Mouse (Mus musculus): Measurements from ENCODE around the gene Mybpc2. TPM values are rescaled to one million over a fixed set of nuclear protein-coding genes. Genes with fewer than 3 reads are reported as not detected.
A peak's percentile ranks its signal among the peaks of the same experiment; 100 is the strongest.

The Mybpc2 gene
- polyA plus RNA-seq, 1 experiment from 2014 or later: 0.13 TPM

DNA sequence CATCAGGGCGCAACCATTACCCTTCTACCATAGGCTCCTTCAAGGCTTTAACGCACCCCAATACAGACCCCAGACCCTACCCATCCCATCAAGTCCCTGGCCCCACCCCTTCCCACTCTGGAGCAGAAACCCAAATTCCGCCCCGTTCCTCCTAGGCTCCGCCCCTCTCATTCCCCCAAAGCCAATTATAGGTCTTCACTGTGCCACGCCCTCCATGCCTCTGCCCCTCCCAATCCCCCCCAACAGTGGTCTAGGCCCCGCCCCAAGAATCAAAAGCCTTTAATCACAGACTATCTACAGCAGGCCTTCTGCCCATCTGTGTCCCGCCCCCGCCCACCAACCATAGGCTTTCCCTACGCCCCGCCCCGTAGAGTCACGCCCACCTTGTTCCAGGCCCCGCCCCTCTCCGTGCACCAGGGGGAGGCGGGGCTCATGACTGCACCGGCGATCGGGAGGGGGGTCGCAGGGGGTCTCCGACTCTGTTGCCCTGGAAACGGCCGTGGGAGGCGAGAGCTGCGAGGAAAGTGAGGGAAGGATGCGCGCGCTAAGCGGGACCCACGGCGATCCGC lies 28.8 kb upstream of the Mybpc2 start:
- TF ChIP-seq CTCF (IDR thresholded peaks at IDR 0.05; ENCODE audit: low read depth): no peak
- under 1% methylated on average over 32 of the region's 32 CpGs for WGBS
- H3K4me1 ChIP-seq (replicated peaks; ENCODE audit: control insufficient read depth, insufficient read depth, low read length): no peaks in the 10 kb centered on the region
- peak overlapping the region; percentile 95 for H3K27ac ChIP-seq (ENCODE audit: low read depth, low read length)
- peak overlapping the region; percentile 56 for H3K9ac ChIP-seq (ENCODE audit: low read depth, low read length)
- no peaks in the 10 kb centered on the region for H3K9me3 ChIP-seq (ENCODE audit: control insufficient read depth)
- H3K27me3 ChIP-seq (replicated peaks; ENCODE audit: control insufficient read depth, insufficient read depth, low read length): no peaks in the 10 kb centered on the region
- H3K4me3 ChIP-seq (ENCODE audit: low read depth, low read length): peak overlapping the region; percentile 61
- H3K36me3 ChIP-seq (ENCODE audit: control insufficient read depth, insufficient read depth): peaks cover 33% of the 10 kb centered on the region
- ATAC-seq: peak; percentile 78
- H3K4me2 ChIP-seq (replicated peaks; ENCODE audit: low read depth): peak overlapping the region; percentile 63

DNA sequence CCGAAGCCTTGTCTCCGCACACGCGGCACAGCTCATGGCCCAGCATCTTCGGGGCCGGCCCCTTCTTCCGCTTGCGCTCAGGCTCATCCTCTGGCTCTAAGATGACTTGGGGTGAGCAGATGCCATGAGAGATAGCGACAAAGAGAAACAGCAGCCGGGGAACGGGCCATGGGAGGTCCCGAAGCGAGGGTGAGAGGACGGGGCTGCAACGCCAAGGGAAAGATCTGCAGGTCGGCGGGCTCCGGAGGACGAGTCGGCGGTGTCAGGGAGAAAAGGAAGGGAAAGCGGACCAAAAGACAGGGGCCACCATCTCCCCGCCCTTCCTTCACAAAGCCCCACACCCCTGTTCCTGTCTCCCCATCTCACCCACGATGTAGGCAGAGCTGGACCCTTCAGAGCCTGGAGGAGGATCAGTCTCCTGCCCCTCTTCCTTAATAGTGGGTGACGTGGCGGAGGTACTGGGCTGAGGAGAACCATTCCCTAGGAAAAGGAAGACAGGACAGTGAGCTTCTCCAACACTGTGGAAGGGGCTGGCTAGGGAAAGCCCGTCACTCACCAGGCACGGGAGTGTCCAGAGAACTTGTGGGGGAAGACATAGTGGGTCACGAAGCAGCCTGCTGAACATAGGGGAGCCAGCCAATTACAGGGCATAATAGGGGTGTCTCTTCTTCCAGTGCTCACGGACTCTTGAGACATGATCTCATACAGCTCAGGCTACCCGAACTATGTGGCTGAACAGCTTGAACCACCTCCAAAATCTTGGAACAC lies 27.9 kb upstream of the Mybpc2 start:
- no peak for ATAC-seq
- H3K4me2 ChIP-seq (replicated peaks; ENCODE audit: low read depth): peak overlapping the region; percentile 63
- no peak overlapping the region; the same call in 1 of the 2 replicates for H3K4me3 ChIP-seq (ENCODE audit: low read depth, low read length)
- H3K36me3 ChIP-seq (ENCODE audit: control insufficient read depth, insufficient read depth): peaks cover 33% of the 10 kb centered on the region
- no peaks in the 10 kb centered on the region for H3K9me3 ChIP-seq (ENCODE audit: control insufficient read depth)
- no peak for TF ChIP-seq CTCF (IDR thresholded peaks at IDR 0.05; ENCODE audit: low read depth)
- H3K27me3 ChIP-seq (replicated peaks; ENCODE audit: control insufficient read depth, insufficient read depth, low read length): no peaks in the 10 kb centered on the region
- 88% methylated on average over 31 of the region's 31 CpGs for WGBS
- H3K4me1 ChIP-seq (replicated peaks; ENCODE audit: control insufficient read depth, insufficient read depth, low read length): no peaks in the 10 kb centered on the region
- H3K27ac ChIP-seq (ENCODE audit: low read depth, low read length): no peak overlapping the region
- no peak overlapping the region for H3K9ac ChIP-seq (ENCODE audit: low read depth, low read length)

DNA sequence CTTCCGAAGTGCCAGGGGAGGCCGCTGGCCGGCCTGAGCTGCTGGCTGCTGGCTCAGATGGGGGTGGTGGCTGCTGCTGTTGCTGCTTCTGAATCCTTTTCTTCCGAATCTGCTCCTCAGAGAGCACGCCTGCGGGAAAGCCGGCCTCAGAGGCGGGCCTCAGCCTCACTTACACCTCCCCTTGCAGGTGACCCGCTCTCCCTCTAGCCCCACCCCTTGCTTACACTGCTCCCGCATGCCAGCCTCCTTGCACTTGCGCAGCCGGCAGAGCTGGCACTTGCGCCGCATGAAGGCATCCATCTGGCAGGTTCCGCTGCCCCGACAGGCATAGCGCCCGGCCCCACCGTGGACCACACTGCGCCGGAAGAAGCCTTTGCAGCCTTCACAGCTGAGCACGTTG lies 27.3 kb upstream of the Mybpc2 start:
- H3K27me3 ChIP-seq (replicated peaks; ENCODE audit: control insufficient read depth, insufficient read depth, low read length): no peaks in the 10 kb centered on the region
- 89% methylated on average over 22 of the region's 22 CpGs for WGBS
- H3K9ac ChIP-seq (ENCODE audit: low read depth, low read length): no peak overlapping the region
- H3K4me3 ChIP-seq (ENCODE audit: low read depth, low read length): no peak overlapping the region
- no peak for ATAC-seq
- H3K9me3 ChIP-seq (ENCODE audit: control insufficient read depth): no peaks in the 10 kb centered on the region
- no peak for TF ChIP-seq CTCF (IDR thresholded peaks at IDR 0.05; ENCODE audit: low read depth)
- no peak overlapping the region for H3K4me2 ChIP-seq (replicated peaks; ENCODE audit: low read depth)
- no peaks in the 10 kb centered on the region for H3K4me1 ChIP-seq (replicated peaks; ENCODE audit: control insufficient read depth, insufficient read depth, low read length)
- H3K36me3 ChIP-seq (ENCODE audit: control insufficient read depth, insufficient read depth): peaks cover 33% of the 10 kb centered on the region
- H3K27ac ChIP-seq (ENCODE audit: low read depth, low read length): no peak overlapping the region; the same call in 1 of the 2 replicates

GRCm38 (mm10) chr7:44551301-44551700 lies 26.8 kb upstream of the Mybpc2 start:
- H3K36me3 ChIP-seq (ENCODE audit: control insufficient read depth, insufficient read depth): peaks cover 33% of the 10 kb centered on the region
- H3K27ac ChIP-seq (ENCODE audit: low read depth, low read length): no peak overlapping the region; the same call in 1 of the 2 replicates
- H3K4me3 ChIP-seq (ENCODE audit: low read depth, low read length): no peak overlapping the region
- no peak overlapping the region for H3K4me2 ChIP-seq (replicated peaks; ENCODE audit: low read depth)
- H3K4me1 ChIP-seq (replicated peaks; ENCODE audit: control insufficient read depth, insufficient read depth, low read length): no peaks in the 10 kb centered on the region
- no peaks in the 10 kb centered on the region for H3K9me3 ChIP-seq (ENCODE audit: control insufficient read depth)
- TF ChIP-seq CTCF (IDR thresholded peaks at IDR 0.05; ENCODE audit: low read depth): no peak
- H3K27me3 ChIP-seq (replicated peaks; ENCODE audit: control insufficient read depth, insufficient read depth, low read length): no peaks in the 10 kb centered on the region
- no peak for ATAC-seq
- WGBS: 94% methylated on average over 21 of the region's 21 CpGs
- no peak overlapping the region for H3K9ac ChIP-seq (ENCODE audit: low read depth, low read length)

- Histone ChIP-seq H3K36me3 (ENCODE audit: control insufficient read depth, insufficient read depth) (peaks cover 33% of the 10 kb centered on the region), H3K27me3 (replicated peaks; ENCODE audit: control insufficient read depth, insufficient read depth, low read length) (no peaks in the 10 kb centered on the region), H3K4me2 (replicated peaks; ENCODE audit: low read depth) (no peak overlapping the region), H3K9ac (ENCODE audit: low read depth, low read length) (no peak overlapping the region), H3K9me3 (ENCODE audit: control insufficient read depth) (no peaks in the 10 kb centered on the region), H3K27ac (ENCODE audit: low read depth, low read length) (no peak overlapping the region), H3K4me1 (replicated peaks; ENCODE audit: control insufficient read depth, insufficient read depth, low read length) (no peaks in the 10 kb centered on the region), H3K4me3 (ENCODE audit: low read depth, low read length) (no peak overlapping the region)
- ATAC-seq: no peak
- no peak for TF ChIP-seq CTCF (IDR thresholded peaks at IDR 0.05; ENCODE audit: low read depth)
- WGBS: 95% methylated on average over 12 of the region's 12 CpGs
Observed at GRCm38 (mm10) chr7:44550409-44550678, 25.9 kb upstream of the Mybpc2 start.

DNA sequence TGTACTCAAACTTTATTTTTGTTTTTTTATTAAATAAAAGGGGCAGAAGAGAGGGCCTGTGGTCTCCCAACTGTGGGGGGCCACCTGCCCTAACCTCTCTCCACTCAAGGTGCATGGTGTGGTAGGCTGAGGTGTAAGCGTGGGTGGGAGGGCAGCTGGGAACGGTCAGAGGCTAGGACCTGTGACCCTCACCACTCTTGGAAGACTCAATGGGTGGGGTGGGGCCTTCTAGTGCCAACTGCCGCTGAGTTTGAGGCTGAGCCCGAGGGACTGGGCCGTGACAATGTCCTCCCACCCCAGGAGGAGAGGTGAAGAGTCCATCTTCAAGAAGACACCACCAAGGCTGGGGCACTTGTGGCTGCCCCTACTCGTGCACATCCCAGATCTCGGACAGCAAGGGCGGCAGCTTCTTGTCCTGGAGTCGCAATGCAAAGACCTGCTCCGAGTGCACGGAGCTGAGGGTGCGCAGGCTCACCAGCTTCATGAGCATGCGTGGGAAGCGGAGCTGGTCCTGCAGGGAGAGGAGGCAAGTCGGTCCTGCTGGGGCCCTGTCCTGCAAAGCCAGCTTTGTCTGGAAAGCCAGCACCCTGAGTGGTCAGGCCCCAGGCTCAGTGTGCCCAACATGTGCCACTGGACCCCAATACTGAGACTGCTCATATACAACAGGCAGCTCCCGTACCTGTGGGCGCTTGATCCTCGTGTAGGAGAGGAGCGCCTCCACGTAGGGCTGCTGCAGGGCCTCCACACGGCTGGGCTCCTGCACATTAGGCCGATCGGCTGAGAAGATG lies 25.4 kb upstream of the Mybpc2 start:
- H3K4me3 ChIP-seq (ENCODE audit: low read depth, low read length): no peak overlapping the region
- no peak for TF ChIP-seq CTCF (IDR thresholded peaks at IDR 0.05; ENCODE audit: low read depth)
- no peaks in the 10 kb centered on the region for H3K4me1 ChIP-seq (replicated peaks; ENCODE audit: control insufficient read depth, insufficient read depth, low read length)
- no peaks in the 10 kb centered on the region for H3K9me3 ChIP-seq (ENCODE audit: control insufficient read depth)
- no peak overlapping the region for H3K9ac ChIP-seq (ENCODE audit: low read depth, low read length)
- H3K27ac ChIP-seq (ENCODE audit: low read depth, low read length): no peak overlapping the region
- H3K27me3 ChIP-seq (replicated peaks; ENCODE audit: control insufficient read depth, insufficient read depth, low read length): no peaks in the 10 kb centered on the region
- H3K36me3 ChIP-seq (ENCODE audit: control insufficient read depth, insufficient read depth): peaks cover 33% of the 10 kb centered on the region
- 95% methylated on average over 23 of the region's 23 CpGs for WGBS
- no peak overlapping the region for H3K4me2 ChIP-seq (replicated peaks; ENCODE audit: low read depth)
- no peak for ATAC-seq

All from intestine, postnatal 0 days (tissue).